Mouse (Mus musculus): ENCODE data around the gene Snn.

Snn gene

GRCm38 (mm10) chr16:11086856-11087588 lies 26.3 kb downstream of the Snn start:
- DNase-seq, result no peak

- no peak for DNase-seq
Measured at GRCm38 (mm10) chr16:11090836-11091570, 30.3 kb downstream of the Snn start.

GRCm38 (mm10) chr16:11092061-11092460 lies 31.3 kb downstream of the Snn start:
- DNase-seq, result no peak

GRCm38 (mm10) chr16:11092523-11092922 lies 31.8 kb downstream of the Snn start:
- no peak for DNase-seq

GRCm38 (mm10) chr16:11093717-11094386 lies 33.1 kb downstream of the Snn start:
- no peak for DNase-seq

GRCm38 (mm10) chr16:11097301-11097700 lies 36.6 kb downstream of the Snn start:
- DNase-seq, result no peak

GRCm38 (mm10) chr16:11104905-11105304 lies 44.2 kb downstream of the Snn start:
- no peak for DNase-seq

- DNase-seq, result no peak
Measured at GRCm38 (mm10) chr16:11109198-11109740, 48.5 kb downstream of the Snn start.

GRCm38 (mm10) chr16:11122625-11123024 lies 61.9 kb downstream of the Snn start:
- no peak for DNase-seq

- no peak for DNase-seq
Measured at GRCm38 (mm10) chr16:11124110-11124509, 63.4 kb downstream of the Snn start.

Data from cerebellum, adult 11 months (tissue).